Mouse (Mus musculus) T-helper 17 cell (primary cell): Measurements from ENCODE around the gene Enpp7.

Experiments
- in situ Hi-C, 2 experiments: fragments of 300-600 bp; cut with MboI, MseI; formaldehyde crosslinking; loops; 1 replicate in 1 of 2; 2 replicates in 1 of 2; pipeline ENCODE4 v1.15.1; 2025; ENCODE audit warnings: high pct_unique_total_duplicates in 2 of 2

Enpp7 gene

GRCm38 (mm10) chr11:119035094-119035685 lies 47.2 kb downstream of the Enpp7 start:
- in situ Hi-C loops = no loop called here

- in situ Hi-C loops = no loop called here
These were observed 47.7 kb downstream of the Enpp7 start for GRCm38 (mm10) chr11:119035686-119036165.

GRCm38 (mm10) chr11:119036447-119036846 lies 48.5 kb downstream of the Enpp7 start:
- in situ Hi-C loops = no loop called here

DNA sequence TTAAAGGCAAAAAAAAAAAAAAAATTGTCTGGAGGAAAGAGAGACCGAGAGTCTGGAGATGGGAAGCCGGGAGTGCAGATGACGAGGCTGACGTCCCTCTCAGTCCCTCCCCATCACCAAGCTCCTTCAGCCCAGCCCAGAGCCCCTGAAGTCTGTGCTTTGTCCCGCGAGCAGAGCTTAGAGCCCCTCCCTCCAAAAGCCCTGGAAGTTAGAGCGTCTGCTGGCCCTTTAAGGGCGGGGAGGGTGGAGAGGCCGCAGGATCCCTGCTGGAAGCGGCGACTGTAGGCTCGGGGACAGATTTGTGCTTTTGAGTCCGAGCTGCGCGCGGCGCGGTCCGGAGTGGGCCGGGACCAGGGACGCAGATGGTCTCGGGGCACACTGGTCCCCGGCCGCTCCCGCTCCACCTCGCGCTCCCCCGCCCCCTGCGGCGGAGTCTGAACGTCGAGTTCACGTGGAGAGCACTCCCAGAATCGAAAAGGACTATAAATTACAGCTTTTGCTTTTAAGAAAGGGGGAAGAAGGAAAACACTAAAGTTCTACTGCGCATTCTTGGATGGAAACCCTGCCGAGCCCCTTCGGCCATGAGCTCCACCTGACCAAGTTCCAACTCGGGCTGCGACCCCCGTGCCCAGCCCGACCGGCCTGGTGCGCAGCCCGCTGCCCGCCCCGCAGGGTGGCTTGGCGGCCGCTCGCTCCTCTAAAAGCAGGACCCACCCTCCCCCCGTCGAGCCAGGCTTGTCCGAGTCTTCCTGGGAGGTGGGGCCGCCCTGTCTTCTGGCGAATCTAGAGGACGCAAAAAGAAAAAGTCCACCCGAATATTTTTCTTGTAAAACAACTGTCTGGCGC lies 49.2 kb downstream of the Enpp7 start:
- in situ Hi-C loops = no loop called here

GRCm38 (mm10) chr11:119037780-119038401 lies 49.9 kb downstream of the Enpp7 start:
- in situ Hi-C loops = no loop called here

DNA sequence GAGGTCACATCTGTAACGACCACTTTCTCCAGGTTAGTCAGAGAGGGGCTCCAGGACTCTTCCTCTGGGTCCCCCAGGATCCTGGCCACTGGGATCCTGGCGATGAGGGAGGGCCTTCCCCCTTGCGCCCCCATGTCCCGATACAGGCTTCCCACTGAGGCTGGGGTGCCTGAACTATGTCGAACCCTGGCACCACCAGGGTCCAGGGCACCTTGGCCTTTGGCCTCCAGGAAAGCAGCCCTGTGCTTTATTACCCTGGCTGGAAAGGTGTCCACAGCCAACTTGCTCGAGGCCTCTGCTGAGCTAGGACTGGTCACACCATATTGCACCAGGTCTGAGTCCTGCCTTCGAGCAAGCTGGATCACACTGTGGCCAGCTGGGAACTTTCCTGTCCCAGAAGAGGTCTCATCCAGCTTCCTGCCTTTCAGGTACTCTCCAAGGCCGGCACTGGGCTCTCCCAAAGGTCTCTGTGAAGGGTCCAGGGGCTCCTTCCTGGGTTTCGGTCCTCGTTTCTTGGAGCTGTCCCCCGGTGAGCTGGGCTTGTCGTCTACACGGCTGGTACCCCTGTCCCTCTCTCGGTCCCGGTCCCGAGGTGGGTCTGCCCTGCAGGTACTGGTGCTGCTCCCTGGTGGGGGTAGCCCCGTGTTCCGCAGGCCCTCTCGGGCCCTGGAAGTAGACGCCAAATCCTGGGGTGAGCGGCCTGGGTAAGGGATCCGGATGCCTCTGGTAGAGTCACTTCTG lies 50.9 kb downstream of the Enpp7 start:
- in situ Hi-C loops = no loop called here

DNA sequence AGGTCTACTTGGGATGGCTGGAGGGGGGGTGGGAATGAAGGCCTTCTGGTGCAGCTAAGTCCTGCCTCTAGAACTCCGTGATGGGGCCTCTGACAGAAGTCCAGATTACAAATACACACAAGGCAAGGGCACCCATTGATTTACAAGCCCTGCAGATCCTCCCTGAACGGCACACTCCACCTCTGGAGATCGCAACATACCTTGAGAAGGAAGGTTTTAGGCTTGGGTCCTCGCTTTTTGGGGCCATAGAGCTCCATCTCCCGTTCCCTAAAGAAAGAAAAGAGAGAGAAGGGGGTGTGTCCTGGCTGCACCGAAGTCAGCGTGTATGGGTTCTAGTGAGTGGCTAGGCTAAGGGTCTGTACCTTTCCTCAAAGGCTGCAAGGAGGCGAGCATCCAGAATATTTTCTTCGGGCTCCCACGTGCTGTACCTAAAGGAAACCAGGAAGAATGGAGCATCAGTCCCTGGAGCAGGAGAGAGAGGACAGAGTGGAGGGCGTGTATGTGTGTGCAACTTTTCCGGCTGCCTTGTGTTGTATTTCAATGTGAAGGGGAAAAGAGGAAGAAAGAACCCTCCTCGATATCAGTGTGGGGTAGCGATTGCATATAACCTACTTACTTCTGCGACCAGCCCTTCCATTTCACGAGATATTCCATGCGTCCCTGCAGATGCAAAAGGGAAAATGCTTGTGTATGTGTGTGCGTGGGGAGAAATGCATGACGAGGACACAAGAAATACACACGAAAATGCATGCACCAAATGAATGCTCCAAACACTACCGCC lies 51.9 kb downstream of the Enpp7 start:
- in situ Hi-C loops = no loop called here

GRCm38 (mm10) chr11:119040600-119041324 lies 52.8 kb downstream of the Enpp7 start, which contains the start of gene Cbx8:
Cbx8 (minus strand) TSS chr11:119040969.
- in situ Hi-C loops = no loop called here

DNA sequence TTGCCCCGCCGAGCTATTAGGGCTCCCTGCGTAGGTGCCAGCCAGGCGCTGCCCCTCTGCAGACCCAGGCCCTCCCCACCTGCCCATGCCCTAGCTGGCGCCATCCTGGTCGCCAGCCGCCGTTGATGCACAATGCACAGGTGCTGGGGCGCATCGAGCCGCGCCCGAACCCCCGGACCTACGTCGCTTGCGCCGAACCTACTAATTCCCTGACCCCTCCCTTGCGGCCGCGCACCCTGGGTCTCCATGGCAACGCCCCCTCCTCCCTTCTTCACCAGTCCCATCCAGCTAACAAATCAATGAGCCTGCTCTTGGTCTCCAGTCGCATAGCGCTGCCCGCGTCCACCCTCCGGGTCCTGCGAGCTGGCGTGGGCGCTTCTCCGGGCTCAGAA lies 53.3 kb downstream of the Enpp7 start:
- in situ Hi-C loops = no loop called here

DNA sequence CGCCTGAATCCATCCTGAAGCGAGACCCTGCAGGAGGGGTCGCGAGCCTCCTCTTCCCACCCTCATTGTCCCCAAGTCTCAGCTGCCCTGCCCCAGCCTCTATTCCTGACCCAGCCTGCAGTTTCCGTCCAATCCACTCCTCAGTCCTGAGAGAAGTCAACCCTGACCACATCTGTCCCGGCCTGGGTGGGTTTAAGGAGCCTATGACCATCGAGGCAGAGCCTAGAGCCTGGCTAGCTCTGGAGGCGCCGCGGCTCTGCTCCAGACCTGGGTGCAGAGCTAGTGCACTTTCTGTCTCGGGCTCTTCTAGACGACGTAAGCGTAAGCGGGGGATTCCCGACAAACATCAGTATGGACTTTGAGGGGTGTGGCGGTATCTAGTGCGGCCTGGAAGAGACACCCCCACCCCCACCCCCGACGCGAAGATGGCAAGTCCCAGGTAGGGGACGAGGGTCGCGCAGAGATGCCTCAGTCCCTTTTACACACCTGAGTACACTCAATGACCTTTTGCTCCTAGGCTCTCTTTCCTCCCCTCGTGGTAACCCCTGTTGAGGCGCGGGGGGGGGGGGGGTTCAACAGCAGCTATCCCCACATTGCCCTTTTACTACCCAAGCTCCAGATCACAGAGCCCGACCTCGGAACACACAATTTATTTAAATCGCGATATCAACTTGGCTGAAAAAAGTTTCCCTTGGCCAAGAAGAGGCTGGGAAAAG lies 53.9 kb downstream of the Enpp7 start:
- in situ Hi-C loops = no loop called here
